Comparison of ENCODE assay signal across 9 mouse cellular contexts in the genomic region with DNA sequence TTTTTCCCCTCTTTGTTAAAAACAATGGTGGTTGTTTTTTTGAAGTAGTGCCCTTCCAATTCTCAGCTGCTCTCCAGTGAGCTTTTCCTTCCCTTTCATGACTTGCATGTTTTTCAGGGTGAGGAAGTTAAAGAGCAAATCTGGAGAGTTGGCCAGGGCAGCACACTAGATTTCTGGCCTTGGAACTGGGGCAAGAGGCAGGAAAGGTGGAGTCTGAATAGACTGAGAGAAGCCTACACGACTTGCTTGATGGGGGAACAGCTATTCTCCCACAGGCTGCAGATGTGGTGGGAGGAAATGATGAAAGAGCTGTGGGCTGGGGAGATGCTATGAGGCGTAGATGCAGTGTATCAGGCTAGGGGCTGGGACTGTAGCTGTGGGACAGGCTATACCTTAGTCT. TPM values are rescaled to one million over a fixed set of nuclear protein-coding genes. Genes with fewer than 3 reads are reported as not detected.
DNase-seq lines count a peak whose midpoint lies in the region; ATAC-seq and TF ChIP-seq lines count a peak whose summit lies in the region.
"Had no signal": no experiment of that assay in that cellular context is flagged by ENCODE, and none has a peak within 500 bp of the region (broad histone marks: within the 10 kb centered on the region; RNA-seq: fewer than 3 reads in every experiment).

No protein-coding gene starts in this region.

- H3K36me3 ChIP-seq in heart, embryonic 11.5 days (ENCODE audit: control insufficient read depth, insufficient read depth, low read length), result no peaks in the 10 kb centered on the region
- no peaks in the 10 kb centered on the region for H3K36me3 ChIP-seq in liver, embryonic 14.5 days (replicated peaks; ENCODE audit: control insufficient read depth, insufficient read depth, low read depth)
- H3K36me3 ChIP-seq in stomach, embryonic 16.5 days (ENCODE audit: control insufficient read depth, insufficient read depth, low read length), result no peaks in the 10 kb centered on the region
- H3K36me3 ChIP-seq: limb, embryonic 12.5 days had no signal

- H3K9ac ChIP-seq in heart, embryonic 11.5 days (ENCODE audit: low read depth, low read length), result no peak overlapping the region
- no peak overlapping the region for H3K9ac ChIP-seq in liver, embryonic 14.5 days (replicated peaks)
- no peak overlapping the region for H3K9ac ChIP-seq in stomach, embryonic 16.5 days (ENCODE audit: low read length)
- H3K9ac ChIP-seq: limb, embryonic 12.5 days had no signal

- TF ChIP-seq EP300 in liver, embryonic 14.5 days (IDR thresholded peaks at IDR 0.05; ENCODE audit: low read depth), result no peak

- H3K9me3 ChIP-seq in heart, embryonic 11.5 days (replicated peaks; ENCODE audit: control insufficient read depth, low read length), result no peaks in the 10 kb centered on the region
- no peaks in the 10 kb centered on the region for H3K9me3 ChIP-seq in liver, embryonic 14.5 days (ENCODE audit: control insufficient read depth, low read length)
- no peaks in the 10 kb centered on the region for H3K9me3 ChIP-seq in stomach, embryonic 16.5 days (replicated peaks; ENCODE audit: control insufficient read depth, low read length)
- H3K9me3 ChIP-seq: limb, embryonic 12.5 days had no signal

- no peaks in the 10 kb centered on the region for H3K27me3 ChIP-seq in heart, embryonic 11.5 days (ENCODE audit: control insufficient read depth, insufficient read depth, low read length)
- H3K27me3 ChIP-seq in liver, embryonic 14.5 days (ENCODE audit: control insufficient read depth, insufficient read depth, low read length), result no peaks in the 10 kb centered on the region
- no peaks in the 10 kb centered on the region for H3K27me3 ChIP-seq in stomach, embryonic 16.5 days (ENCODE audit: control insufficient read depth, insufficient read depth, low read length)
- H3K27me3 ChIP-seq: limb, embryonic 12.5 days had no signal

- peak overlapping the region; percentile 23 for H3K27ac ChIP-seq in heart, embryonic 11.5 days (ENCODE audit: low read depth, low read length)
- H3K27ac ChIP-seq in liver, embryonic 14.5 days, result no peak overlapping the region
- H3K27ac ChIP-seq in stomach, embryonic 16.5 days (ENCODE audit: low read length), result peak overlapping the region; percentile 79
- H3K27ac ChIP-seq: limb, embryonic 12.5 days had no signal

- no peak for ATAC-seq in heart, embryonic 11.5 days (replicated peaks; ENCODE audit: insufficient number of reproducible peaks, low FRiP score, low TSS enrichment)
- 0 out of 2 replicates have a peak, but pooled peaks have one; percentile 15 for ATAC-seq in liver, embryonic 14.5 days (ENCODE audit: insufficient read depth)
- peak; percentile 51; the same call in 1 of the 2 replicates for ATAC-seq in stomach, embryonic 16.5 days (ENCODE audit: insufficient read depth, low FRiP score)

- H3K4me3 ChIP-seq in heart, embryonic 11.5 days (ENCODE audit: low read depth, low read length), result no peak overlapping the region
- no peak overlapping the region for H3K4me3 ChIP-seq in liver, embryonic 14.5 days (ENCODE audit: insufficient read depth in 1 of 2, low read depth in 2 of 2, low read length in 2 of 2)
- H3K4me3 ChIP-seq in stomach, embryonic 16.5 days (replicated peaks; ENCODE audit: low read length), result no peak overlapping the region
- H3K4me3 ChIP-seq: limb, embryonic 12.5 days had no signal

- peak; percentile 35 to 40 for DNase-seq in spleen, postnatal 36 days (ENCODE audit: low spot score in 2 of 2)
- no peak for DNase-seq in spleen, postnatal 14 days (ENCODE audit: low spot score in 2 of 2)
- DNase-seq in liver, embryonic 14.5 days (ENCODE audit: low read depth in 3 of 3, low spot score in 3 of 3), result peak in 1 of 3 experiments; percentile 14
- no peak for DNase-seq in ovary, postnatal 14 days (ENCODE audit: low spot score)
- DNase-seq in right cerebral cortex, postnatal 25 days, result no peak
- DNase-seq in right cerebral cortex, postnatal 10 days (ENCODE audit: low spot score in 2 of 2), result no peak

- no peak for TF ChIP-seq CTCF in liver, embryonic 14.5 days (IDR thresholded peaks at IDR 0.05; ENCODE audit: low read depth)

- H3K4me2 ChIP-seq in heart, embryonic 11.5 days, result no peak overlapping the region
- no peak overlapping the region for H3K4me2 ChIP-seq in liver, embryonic 14.5 days (ENCODE audit: low read depth)
- no peak overlapping the region for H3K4me2 ChIP-seq in stomach, embryonic 16.5 days (ENCODE audit: low read depth, low read length)
- H3K4me2 ChIP-seq: limb, embryonic 12.5 days had no signal

- 59% methylated on average over 2 of the region's 2 CpGs for WGBS in heart, embryonic 11.5 days (ENCODE audit: insufficient replicate concordance)
- WGBS in liver, embryonic 14.5 days (ENCODE audit: insufficient replicate concordance), result 32% methylated on average over 2 of the region's 2 CpGs
- WGBS in stomach, embryonic 16.5 days, result 59% methylated on average over 2 of the region's 2 CpGs

- peaks cover 17% of the 10 kb centered on the region for H3K4me1 ChIP-seq in heart, embryonic 11.5 days (ENCODE audit: control insufficient read depth, insufficient read depth, low read length)
- H3K4me1 ChIP-seq in liver, embryonic 14.5 days (replicated peaks; ENCODE audit: control insufficient read depth in 2 of 2, insufficient read depth in 2 of 2, low read length in 1 of 2), result peaks cover 0 to 10% of the 10 kb centered on the region in 2 experiments; a peak in 2 of 4 replicates
- peaks cover 10% of the 10 kb centered on the region; the same call in 1 of the 2 replicates for H3K4me1 ChIP-seq in stomach, embryonic 16.5 days (ENCODE audit: control insufficient read depth, insufficient read depth, low read length)

RNA-seq across cellular contexts. Expression of a gene that starts 57.1 kb away (rescaled TPM):
- 4.7 and 4.9 TPM in 2 replicates for polyA plus RNA-seq in heart, embryonic 11.5 days (2014; fragmentation: Nextera tagmentation; extraction: Ambion mirVana)
- 0.64 and 0.84 TPM in 2 replicates for polyA plus RNA-seq in liver, embryonic 14.5 days (2012; rRNA removed)
- 0.50 and 0.59 TPM in 2 replicates for polyA plus RNA-seq in liver, embryonic 14.5 days (2014; fragmentation: Nextera tagmentation; extraction: Ambion mirVana)
- polyA plus RNA-seq in stomach, embryonic 16.5 days (2015; fragmentation: Nextera tagmentation; extraction: Ambion mirVana), result 2.5 and 3.4 TPM in 2 replicates

Comparison
In these comparisons a context has a peak if more than half of its experiments do, and no peak if none do; other contexts are left out.
1. DNase-seq: peak in spleen, postnatal 36 days (2 of 2); none in spleen, postnatal 14 days (0 of 2), ovary, postnatal 14 days (single experiment), right cerebral cortex, postnatal 25 days (single experiment) and right cerebral cortex, postnatal 10 days (0 of 2).